Mouse (Mus musculus): ENCODE measurements around the gene Tpgs1. TPM values are rescaled to one million over a fixed set of nuclear protein-coding genes. Genes with fewer than 3 reads are reported as not detected.
"Not testable (repeated sequence)": the region's sequence is repeated elsewhere in the genome, so short reads cannot be mapped to it uniquely, and the experiment has no call there.

Tpgs1 gene
- total RNA-seq, 2 experiments from 2014 or later: 69.6 to 72.6 TPM

- DNase-seq (ENCODE audit: extremely low spot score in 1 of 2, low spot score in 2 of 2): peak in 1 of 2 experiments; percentile 25
- intact Hi-C loops (cut with DNase I): no loop called here
Observed at GRCm38 (mm10) chr10:79684770-79685600, 15.8 kb downstream of the Tpgs1 start.

DNA sequence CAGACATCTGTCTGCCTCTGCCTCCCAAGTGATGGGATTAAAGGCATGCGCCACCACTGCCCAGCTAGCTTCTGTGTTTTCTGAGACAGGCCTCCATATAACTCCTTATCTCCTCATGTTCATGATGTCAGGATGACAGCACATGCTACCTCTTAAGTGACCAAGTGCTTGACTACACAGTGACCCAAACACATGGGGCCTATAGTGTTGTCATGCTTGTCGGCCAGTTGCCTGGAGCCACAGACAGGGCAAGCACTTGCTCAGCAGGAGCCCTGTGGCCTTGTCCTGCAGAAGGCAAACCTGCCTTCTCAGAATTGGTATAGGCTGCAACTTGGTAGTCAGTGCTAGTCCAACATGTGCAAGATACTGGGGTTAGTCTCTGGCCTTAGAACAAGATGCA, 17.1 kb downstream of the Tpgs1 start:
- intact Hi-C loops (cut with DNase I): no loop called here
- DNase-seq (ENCODE audit: extremely low spot score in 1 of 2, low spot score in 2 of 2): no peak

GRCm38 (mm10) chr10:79686691-79687090, 17.5 kb downstream of the Tpgs1 start:
- DNase-seq (ENCODE audit: extremely low spot score in 1 of 2, low spot score in 2 of 2): no peak
- intact Hi-C loops (cut with DNase I): no loop called here

DNA sequence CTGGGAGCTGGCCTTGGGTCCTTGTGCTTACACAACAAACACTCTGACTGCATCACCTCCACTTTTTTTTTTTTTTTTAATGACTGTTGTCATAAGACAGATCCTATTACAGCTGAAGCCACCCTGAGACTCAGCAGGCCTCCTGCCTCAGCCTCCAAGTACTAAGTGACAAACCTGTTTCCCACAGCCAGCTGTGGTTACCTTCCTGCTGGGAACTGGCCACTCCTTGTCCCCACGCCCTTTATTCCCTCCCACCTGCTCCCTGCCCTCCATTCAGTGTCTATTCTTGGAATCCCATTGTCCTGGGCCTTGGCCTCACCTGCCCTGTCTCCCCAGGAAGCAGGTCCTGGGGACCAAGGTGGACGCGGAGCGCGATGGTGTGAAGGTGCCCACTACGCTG, 18.3 kb downstream of the Tpgs1 start:
- intact Hi-C loops (cut with DNase I): no loop called here
- DNase-seq (ENCODE audit: extremely low spot score in 1 of 2, low spot score in 2 of 2): no peak

DNA sequence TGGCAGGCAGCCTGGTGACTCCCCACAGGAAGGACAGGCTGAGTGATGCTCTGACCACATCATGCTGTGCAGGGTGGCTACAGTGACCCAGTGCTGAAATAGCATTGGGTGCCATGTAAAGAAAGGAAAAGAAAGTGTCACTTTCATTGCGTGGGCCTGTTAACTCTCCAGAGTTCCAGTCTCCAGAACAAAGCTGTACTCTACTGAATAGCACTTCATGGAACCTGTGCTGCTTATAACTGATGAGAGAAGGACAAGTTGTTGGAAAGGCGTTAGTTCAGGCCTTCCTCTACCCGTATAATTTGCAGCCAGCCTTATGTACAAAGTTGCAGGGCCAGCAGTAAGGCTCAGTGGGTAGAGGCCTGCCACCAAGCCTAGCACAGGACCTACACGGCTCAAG, 19.6 kb downstream of the Tpgs1 start, which contains the start of gene Gzmm:
TSS of gene Gzmm (plus strand) at position 301 of the 400 bp plus-strand sequence.
- intact Hi-C loops (cut with DNase I): no loop called here

GRCm38 (mm10) chr10:79689178-79689577, 20.0 kb downstream of the Tpgs1 start:
- intact Hi-C loops (cut with DNase I): no loop called here
- peak in 1 of 2 experiments; percentile 34 for DNase-seq (ENCODE audit: extremely low spot score in 1 of 2, low spot score in 2 of 2)

More for the DNA sequence above, 19.6 kb downstream of the Tpgs1 start, which contains the start of gene Gzmm:
- DNase-seq (ENCODE audit: extremely low spot score in 1 of 2, low spot score in 2 of 2): no peak

GRCm38 (mm10) chr10:79691986-79692548, 22.9 kb downstream of the Tpgs1 start:
- intact Hi-C loops (cut with DNase I): no loop called here
- no peak for DNase-seq (ENCODE audit: extremely low spot score in 1 of 2, low spot score in 2 of 2)

- DNase-seq (ENCODE audit: extremely low spot score in 1 of 2, low spot score in 2 of 2): peak in 1 of 2 experiments; percentile 40
- intact Hi-C loops (cut with DNase I): no loop called here
Observed at GRCm38 (mm10) chr10:79693580-79694378, 24.6 kb downstream of the Tpgs1 start.

DNA sequence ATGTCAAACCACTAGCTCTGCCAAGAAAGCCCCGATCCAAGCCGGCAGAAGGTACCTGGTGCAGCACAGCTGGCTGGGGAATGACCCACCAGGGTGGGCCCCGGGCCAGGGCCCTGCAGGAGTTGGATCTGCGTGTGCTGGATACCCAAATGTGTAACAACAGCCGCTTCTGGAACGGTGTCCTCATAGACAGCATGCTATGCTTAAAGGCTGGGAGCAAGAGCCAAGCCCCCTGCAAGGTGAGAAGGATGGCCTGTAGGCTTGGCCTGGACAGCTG, 25.1 kb downstream of the Tpgs1 start:
- intact Hi-C loops (cut with DNase I): no loop called here
- peak in 1 of 2 experiments; percentile 44 for DNase-seq (ENCODE audit: extremely low spot score in 1 of 2, low spot score in 2 of 2)

DNA sequence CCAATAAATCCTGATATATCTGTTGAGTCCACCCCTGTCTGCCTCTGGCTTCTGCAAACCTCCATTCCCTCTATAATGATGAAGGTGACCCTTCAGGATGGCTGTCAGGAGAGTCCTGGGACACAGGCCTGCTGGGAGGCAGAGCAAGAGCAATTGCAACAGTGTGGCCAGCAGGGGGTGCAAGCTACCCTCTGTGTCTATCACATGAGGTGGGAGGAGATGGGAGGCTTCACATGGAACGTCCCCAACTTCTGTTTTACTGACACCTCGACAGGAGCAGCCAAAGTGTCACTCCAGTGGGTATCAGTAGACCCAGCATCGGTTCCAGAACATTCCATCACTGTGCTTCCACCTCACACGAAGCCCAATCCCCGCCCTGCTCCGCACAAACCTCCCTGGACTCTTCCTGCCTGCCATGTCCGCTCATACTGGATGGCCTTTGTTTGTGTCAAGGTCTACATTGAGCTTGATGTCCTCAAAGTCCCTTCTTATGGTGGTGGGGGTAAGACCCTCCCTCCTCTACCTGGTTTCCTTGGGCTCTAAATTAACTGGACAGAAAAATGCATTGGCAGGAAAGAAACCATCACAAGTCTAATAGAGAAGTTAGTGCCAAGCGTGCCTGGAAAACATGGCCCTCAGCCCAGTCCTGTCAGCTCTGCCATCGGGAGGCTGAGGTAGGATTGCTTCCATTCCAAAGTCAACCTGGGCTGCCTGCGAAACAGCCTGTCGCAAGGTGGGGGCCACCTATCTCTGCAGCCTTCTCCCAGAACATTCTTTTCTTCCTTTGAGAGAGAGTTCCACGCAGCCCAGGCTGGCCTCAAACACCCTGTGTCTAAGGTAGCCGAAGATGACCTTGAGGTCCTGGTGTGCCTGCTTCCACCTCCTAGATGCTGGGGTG, 26.3 kb downstream of the Tpgs1 start:
- intact Hi-C loops (cut with DNase I): no loop called here
- peak in 1 of 2 experiments; percentile 91 for DNase-seq (ENCODE audit: extremely low spot score in 1 of 2, low spot score in 2 of 2)

DNA sequence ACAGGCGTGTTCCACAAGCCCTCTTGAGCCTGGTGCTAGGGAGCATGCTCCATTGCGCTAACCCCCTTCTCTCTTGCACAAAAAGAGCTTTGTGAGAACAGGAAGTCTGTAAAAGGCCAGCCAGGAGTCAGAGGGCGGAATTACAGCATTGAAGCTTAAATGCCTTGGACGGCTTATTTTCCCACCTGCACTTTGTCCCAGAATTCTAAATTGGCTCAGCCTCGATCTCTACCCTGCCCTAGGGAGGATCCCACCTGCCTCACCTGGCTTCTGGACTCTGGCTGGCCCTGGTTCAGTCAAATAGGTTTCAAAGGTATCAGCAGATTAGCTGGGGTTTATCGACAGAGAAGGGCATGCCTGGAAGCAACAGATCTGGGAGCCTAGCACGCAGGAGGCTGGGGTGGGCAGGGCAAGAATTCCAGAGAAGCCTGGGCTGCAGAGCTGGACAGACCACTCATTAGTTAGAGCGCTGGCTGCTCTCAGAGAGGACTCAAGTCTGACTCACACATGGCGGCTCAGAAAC, 27.0 kb downstream of the Tpgs1 start:
- peak in 1 of 2 experiments; percentile 38 for DNase-seq (ENCODE audit: extremely low spot score in 1 of 2, low spot score in 2 of 2)
- intact Hi-C loops (cut with DNase I): no loop called here

DNA sequence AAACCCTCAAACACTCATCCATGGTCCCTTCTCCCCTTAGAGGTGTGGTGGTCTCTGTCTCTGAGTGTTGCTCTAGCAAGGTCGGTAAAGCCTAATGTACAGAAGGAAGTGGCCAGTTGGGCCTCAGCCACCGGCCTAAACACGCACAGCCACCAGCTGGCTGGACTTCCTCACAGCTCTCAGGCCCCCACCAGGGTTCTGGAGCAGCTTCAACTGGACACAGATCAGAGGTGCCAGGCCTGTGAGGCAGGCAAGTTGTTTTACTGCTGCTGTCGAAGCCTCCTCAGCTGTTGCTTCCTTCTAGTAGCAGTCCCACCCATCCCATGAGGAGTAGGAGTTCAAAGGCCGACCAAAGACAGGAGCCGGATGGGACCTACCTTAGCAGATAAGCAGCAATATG, 28.7 kb downstream of the Tpgs1 start:
- intact Hi-C loops (cut with DNase I): no loop called here
- peak in 1 of 2 experiments; percentile 91 for DNase-seq (ENCODE audit: extremely low spot score in 1 of 2, low spot score in 2 of 2)

DNA sequence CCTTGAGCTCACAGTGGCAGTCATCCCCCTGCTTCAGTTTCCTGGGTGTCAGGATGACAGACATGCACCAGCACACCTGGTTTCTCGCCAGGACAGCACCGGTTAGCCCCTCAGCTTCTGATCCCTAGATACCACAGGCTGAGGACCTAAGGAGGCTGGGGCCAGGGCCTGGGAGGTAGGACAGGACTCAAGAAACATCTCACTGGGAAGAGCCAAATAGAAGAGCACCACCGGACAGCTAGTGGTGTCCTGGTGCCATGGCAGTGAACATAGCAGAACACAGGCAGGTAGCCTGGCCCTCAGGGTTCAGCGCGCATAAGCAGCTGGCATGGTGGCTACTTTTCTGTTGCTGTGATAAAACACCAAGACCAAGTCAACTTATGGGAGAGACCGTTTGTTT, 29.3 kb downstream of the Tpgs1 start:
- peak in 1 of 2 experiments; percentile 32 for DNase-seq (ENCODE audit: extremely low spot score in 1 of 2, low spot score in 2 of 2)
- intact Hi-C loops (cut with DNase I): no loop called here

DNA sequence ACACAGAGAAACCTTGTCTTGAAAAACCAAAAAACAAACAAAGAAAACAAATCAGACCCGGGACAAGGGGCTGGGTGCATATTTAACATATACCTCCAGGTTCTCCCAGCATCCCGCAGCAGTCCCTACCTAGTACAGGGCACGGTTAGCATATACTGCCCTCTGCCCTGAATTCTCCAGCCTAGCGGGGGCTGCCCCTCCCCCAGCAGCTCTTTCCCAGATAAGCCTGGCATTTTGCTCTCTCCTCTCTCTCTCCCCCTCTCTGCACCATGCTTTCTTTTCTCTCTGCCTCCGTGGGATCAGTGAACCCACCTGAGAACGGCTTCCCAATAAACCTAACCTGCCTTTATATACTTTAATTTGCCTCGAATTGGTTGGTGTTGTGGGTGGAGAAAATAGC, 31.5 kb downstream of the Tpgs1 start:
- intact Hi-C loops (cut with DNase I): no loop called here
- peak in 1 of 2 experiments; percentile 33 for DNase-seq (ENCODE audit: extremely low spot score in 1 of 2, low spot score in 2 of 2)

DNA sequence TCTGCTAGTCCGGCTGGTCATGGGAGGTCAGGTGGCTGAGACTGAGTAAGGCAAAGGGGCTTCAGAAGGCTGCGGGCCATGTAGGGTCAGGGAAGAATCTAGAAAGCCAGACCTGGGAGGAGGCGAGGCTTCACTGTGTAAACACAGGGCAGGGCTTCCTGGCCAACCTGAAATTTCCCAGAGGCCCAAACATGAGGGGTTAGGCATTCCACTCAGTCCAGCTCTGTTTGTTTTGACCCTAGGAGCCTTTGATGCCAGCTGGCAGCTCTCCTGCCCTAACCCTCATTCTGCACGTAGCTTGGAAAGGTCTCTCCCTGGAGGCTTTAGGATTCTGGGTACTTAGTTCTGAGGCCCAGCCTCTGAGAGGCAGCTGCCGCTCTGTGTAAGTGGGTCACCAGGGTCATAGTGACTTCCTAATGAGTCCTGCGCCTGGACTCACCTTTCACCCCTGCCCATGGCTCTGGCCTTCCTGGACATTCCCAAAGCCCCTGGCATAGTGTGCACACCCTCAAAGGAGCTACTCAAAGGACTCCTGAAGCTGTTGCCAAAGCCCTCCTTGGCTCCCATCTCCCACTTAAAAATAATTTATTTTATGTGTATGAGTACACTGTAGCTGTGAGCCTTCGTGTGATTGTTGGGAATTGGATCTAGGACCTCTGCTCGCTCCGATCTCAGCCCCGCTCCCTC, 32.4 kb downstream of the Tpgs1 start:
- peak in 1 of 2 experiments; percentile 85 for DNase-seq (ENCODE audit: extremely low spot score in 1 of 2, low spot score in 2 of 2)
- intact Hi-C loops (cut with DNase I): no loop called here

- DNase-seq (ENCODE audit: extremely low spot score in 1 of 2, low spot score in 2 of 2); intact Hi-C loops (cut with DNase I): not testable (repeated sequence)
Observed at GRCm38 (mm10) chr10:79702970-79703369, 33.8 kb downstream of the Tpgs1 start.

GRCm38 (mm10) chr10:79703541-79703940, 34.4 kb downstream of the Tpgs1 start:
- intact Hi-C loops (cut with DNase I): no loop called here
- no peak for DNase-seq (ENCODE audit: extremely low spot score in 1 of 2, low spot score in 2 of 2)
